Mouse (Mus musculus) heart, postnatal 4 days (tissue): ENCODE data around the gene Ppa2. TPM values are rescaled to one million over a fixed set of nuclear protein-coding genes. Genes with fewer than 3 reads are reported as not detected.

ENCODE experiments used
- DNase-seq: peaks from one replicate; pipeline ENCODE4 v3.0.0; 2021
- total RNA-seq, 2 experiments: library from RNA; stranded (reverse); gene quantifications; 2 replicates each; pipeline ENCODE4 v1.2.3; 2021

Ppa2 gene
- total RNA-seq, 2 experiments from 2014 or later = 83.7 to 92.5 TPM

DNA sequence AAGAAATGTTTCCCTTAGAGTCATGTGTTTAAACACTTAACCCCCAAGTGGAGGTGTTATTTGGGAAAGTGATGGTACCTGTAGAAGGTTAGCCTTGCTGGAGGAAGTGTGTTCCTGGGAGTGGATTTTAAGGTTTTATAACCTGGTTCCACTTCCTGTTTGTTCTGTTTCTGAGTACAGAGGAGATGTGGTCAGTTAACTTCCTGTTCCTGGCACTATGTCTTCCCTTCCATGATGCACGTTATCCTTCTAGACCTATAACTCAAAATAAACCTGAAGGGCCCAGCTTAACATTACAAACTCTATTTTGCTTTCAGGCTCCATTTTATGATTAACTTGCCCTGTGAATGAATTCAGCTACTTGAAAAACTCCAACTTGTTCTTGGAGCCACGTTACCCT, 84.6 kb downstream of the Ppa2 start:
- no peak for DNase-seq

- DNase-seq = no peak
Observed at GRCm38 (mm10) chr3:133403849-133404248, 93.9 kb downstream of the Ppa2 start.

DNA sequence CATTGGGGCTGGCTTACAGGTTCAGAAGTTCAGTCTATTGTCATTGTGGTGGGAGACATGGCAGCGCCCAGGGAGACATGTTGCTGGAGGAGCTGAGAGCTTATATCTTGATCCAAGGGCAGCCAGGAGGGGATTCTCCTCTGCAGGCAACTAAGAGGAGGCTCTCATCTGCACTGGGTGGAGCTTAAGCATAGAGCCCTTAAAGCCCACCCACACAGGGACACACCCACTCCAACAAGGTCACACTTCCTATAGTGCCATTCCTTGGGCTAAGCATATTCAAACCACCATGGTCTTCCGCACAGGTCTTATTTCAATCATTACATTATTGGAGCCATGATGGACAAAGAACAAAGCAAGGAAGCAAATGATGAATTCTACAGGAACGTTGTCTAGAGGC, 95.7 kb downstream of the Ppa2 start:
- DNase-seq = no peak

GRCm38 (mm10) chr3:133406248-133406647, 96.3 kb downstream of the Ppa2 start:
- no peak for DNase-seq

DNA sequence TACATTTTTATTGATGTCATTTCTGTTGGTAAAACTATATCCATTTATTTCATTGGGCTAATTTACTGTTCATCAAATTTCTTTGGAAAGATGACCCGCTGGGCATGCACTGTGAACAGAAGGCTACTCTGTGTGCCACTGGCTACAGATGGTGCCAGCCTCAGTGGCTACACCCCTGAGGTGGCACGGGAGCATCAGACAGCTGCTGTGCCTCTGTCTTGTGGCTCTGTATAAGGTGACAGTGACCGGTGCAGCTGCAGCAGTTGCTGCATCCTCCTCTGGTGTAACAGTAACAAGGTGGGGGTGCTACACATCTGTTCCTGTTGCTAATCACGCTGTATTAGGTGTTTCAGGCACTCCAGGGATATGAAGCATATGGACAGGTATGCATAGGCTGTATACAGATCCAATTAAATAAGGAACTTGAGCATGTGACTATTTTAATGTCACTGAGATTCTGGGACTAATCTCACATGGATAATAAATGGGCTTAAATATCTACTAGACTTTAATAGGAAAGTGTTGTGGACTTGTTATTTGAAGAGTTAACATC, 101.3 kb downstream of the Ppa2 start:
- DNase-seq = no peak

DNA sequence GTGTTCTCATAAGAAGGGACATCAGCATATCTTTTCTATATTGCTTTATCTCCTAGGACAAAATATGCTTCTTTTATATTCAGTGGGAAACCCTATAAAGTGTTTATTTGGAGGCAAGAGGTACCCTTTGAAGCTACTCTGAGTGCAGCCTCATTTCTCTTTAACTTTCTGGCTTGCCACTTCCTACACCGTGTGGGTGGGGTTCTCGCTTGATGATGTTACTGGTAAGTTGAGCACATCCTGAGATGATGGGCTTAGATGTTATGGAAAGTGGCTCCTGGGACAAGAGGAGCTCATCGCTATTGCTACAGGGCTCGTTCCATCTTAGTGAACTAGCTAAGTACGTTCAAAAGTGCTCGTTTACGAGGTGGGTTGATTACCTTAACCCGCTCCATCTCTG, 101.9 kb downstream of the Ppa2 start:
- no peak for DNase-seq

DNA sequence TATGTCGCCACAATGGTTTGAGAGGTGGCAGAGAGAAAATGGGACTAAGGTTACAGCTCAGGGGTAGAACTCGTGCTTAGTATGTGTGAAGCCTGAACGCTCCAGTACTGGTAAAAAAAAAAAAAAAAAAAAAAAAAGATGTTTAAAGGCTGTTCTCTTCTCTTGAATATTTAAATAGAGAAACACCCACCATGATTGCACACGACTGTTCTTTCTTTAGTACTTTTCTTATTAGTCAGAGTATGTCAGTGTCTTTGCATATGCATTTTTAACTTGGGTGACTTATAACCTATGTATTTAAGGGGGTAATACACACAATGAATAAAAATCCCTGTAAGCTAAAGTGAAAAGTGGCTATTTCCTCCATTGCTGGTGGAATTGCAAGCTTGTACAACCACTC, 104.8 kb downstream of the Ppa2 start:
- DNase-seq = no peak

GRCm38 (mm10) chr3:133423073-133423472, 113.2 kb downstream of the Ppa2 start:
- DNase-seq = no peak

Other genes starting within 250 kb of the Ppa2 start
- gene Ints12, start 218.3 kb upstream of the Ppa2 start, total RNA-seq = 1 to 10 TPM; 8.9 to 9.2 TPM
- gene Gstcd, start 218.1 kb upstream of the Ppa2 start, total RNA-seq = 10 to 100 TPM in 1 of 2 experiments, 1 to 10 TPM in 1; 9.8 to 11.5 TPM
- gene Arhgef38, start 75.2 kb upstream of the Ppa2 start, total RNA-seq = not detected
- 10 to 100 TPM; 41.7 to 48.3 TPM for gene Tet2, start 235.0 kb downstream of the Ppa2 start, total RNA-seq